Comparison of ENCODE assay signal across 10 mouse cellular contexts in the genomic region with DNA sequence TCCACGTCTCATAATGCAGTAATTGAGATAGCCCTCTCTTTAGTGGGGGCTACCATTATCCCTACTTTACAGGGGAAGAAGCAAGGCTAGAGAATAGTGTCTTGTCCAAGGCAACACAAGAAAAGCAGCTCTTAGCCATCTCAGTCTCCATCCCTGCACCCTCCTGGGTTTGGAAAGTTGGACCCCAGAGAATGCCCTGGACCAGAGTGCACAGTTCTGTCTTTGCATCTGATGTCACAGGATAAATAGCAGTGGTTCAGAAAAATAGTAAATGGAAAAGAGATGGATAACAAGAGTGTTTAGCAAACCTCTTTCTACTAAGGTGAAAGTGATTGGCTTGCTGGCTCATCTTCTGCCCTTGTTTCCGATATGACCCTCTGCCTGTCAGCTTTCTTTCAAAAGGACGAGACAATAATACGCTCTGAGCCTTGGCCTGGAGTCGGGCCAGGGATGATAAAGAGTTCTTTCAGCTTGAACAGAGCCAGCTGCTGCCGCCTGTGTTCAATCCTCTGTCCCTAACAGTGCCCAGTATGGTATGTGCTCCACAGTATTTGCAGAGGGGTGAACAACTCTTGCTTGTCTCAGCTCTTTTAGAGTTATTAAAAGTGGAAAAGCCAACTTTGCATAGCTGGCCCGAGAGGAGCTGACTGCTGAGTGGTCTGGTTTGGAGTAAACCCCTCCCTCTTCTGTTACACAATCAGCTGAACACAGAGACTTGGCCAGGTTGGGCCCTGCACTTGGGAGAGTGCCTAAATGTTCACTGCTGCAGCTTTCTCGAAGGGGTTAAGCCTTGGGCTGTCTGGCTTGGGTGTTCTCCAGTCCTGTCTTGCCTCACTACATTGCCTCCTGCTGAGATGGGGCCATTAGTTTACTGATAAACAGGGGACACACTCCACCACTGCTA. TPM values are rescaled to one million over a fixed set of nuclear protein-coding genes. Genes with fewer than 3 reads are reported as not detected.
DNase-seq lines count a peak whose midpoint lies in the region; ATAC-seq lines count a peak whose summit lies in the region.
"Had no signal": no experiment of that assay in that cellular context is flagged by ENCODE, and none has a peak within 500 bp of the region (broad histone marks: within the 10 kb centered on the region; RNA-seq: fewer than 3 reads in every experiment).

No protein-coding gene starts in this region.

- WGBS in heart, embryonic 10.5 days = 40% methylated on average over 8 of the region's 8 CpGs
- WGBS in forebrain, embryonic 14.5 days = 36% methylated on average over 8 of the region's 8 CpGs

- no peak overlapping the region for H3K27ac ChIP-seq in heart, embryonic 10.5 days
- H3K27ac ChIP-seq in forebrain, embryonic 14.5 days (ENCODE audit: low read depth, low read length) = no peak overlapping the region
- H3K27ac ChIP-seq: liver, embryonic 15.5 days had no signal

- no peaks in the 10 kb centered on the region for H3K36me3 ChIP-seq in heart, embryonic 10.5 days
- H3K36me3 ChIP-seq in forebrain, embryonic 14.5 days (ENCODE audit: control insufficient read depth, insufficient read depth, low read length) = no peaks in the 10 kb centered on the region
- H3K36me3 ChIP-seq: liver, embryonic 15.5 days had no signal

- H3K9ac ChIP-seq in forebrain, embryonic 14.5 days (ENCODE audit: low read length) = no peak overlapping the region
- H3K9ac ChIP-seq: liver, embryonic 15.5 days had no signal

- H3K4me2 ChIP-seq in forebrain, embryonic 14.5 days (ENCODE audit: low read length) = no peak overlapping the region
- H3K4me2 ChIP-seq: liver, embryonic 15.5 days had no signal

- intact Hi-C loops in heart, postnatal 36 days (cut with DNase I) = no loop called here

- H3K4me1 ChIP-seq in heart, embryonic 10.5 days = peaks cover 6% of the 10 kb centered on the region; the same call in 1 of the 2 replicates
- H3K4me1 ChIP-seq in forebrain, embryonic 14.5 days (ENCODE audit: control insufficient read depth, insufficient read depth, low read length) = peaks cover 6% of the 10 kb centered on the region; the same call in 1 of the 2 replicates
- H3K4me1 ChIP-seq: liver, embryonic 15.5 days had no signal

- H3K9me3 ChIP-seq in heart, embryonic 10.5 days = no peaks in the 10 kb centered on the region
- H3K9me3 ChIP-seq in forebrain, embryonic 14.5 days (replicated peaks; ENCODE audit: control insufficient read depth, low read length) = no peaks in the 10 kb centered on the region
- H3K9me3 ChIP-seq: liver, embryonic 15.5 days had no signal

- H3K27me3 ChIP-seq in heart, embryonic 10.5 days (ENCODE audit: insufficient read depth, poor library complexity, severe bottlenecking) = no peaks in the 10 kb centered on the region
- no peaks in the 10 kb centered on the region for H3K27me3 ChIP-seq in forebrain, embryonic 14.5 days (replicated peaks; ENCODE audit: control insufficient read depth, insufficient read depth, low read length)
- H3K27me3 ChIP-seq: liver, embryonic 15.5 days had no signal

- no peak overlapping the region for H3K4me3 ChIP-seq in heart, embryonic 10.5 days
- no peak overlapping the region for H3K4me3 ChIP-seq in forebrain, embryonic 14.5 days (ENCODE audit: low read depth, low read length)
- H3K4me3 ChIP-seq: liver, embryonic 15.5 days had no signal

- peak; percentile 75 to 83 for DNase-seq in heart, adult 18-20 months
- no peak for DNase-seq in heart, embryonic 10.5 days (ENCODE audit: low spot score)
- peak; percentile 39 for DNase-seq in forebrain, embryonic 14.5 days (ENCODE audit: low spot score)
- DNase-seq in heart, postnatal 36 days = peak; percentile 50 to 62
- DNase-seq in kidney, postnatal 36 days = peak; percentile 51 to 83
- peak; percentile 85 for DNase-seq in lung, postnatal 10 days
- peak; percentile 25 for DNase-seq in right cerebral cortex, postnatal 14 days
- DNase-seq in natural killer cell, adult 2 months (ENCODE audit: low spot score in 2 of 2) = no peak

- no peak; the same call in 1 of the 2 replicates for ATAC-seq in forebrain, embryonic 14.5 days

RNA-seq across cellular contexts. Expression of a gene that starts 26.4 kb away (rescaled TPM):
- not detected for total RNA-seq in heart, adult 18-20 months (2021)
- not detected in 2 replicates for polyA plus RNA-seq in heart, embryonic 10.5 days (2016; fragmentation: Nextera tagmentation; extraction: Ambion mirVana)
- not detected in 2 replicates for polyA plus RNA-seq in forebrain, embryonic 14.5 days (2014; fragmentation: Nextera tagmentation; extraction: Ambion mirVana)
- not detected for total RNA-seq in heart, postnatal 36 days (2021)
- polyA plus RNA-seq: cerebellum, adult 2 months; liver, embryonic 15.5 days had no signal

Comparison
In these comparisons a context has a peak if more than half of its experiments do, and no peak if none do; other contexts are left out.
1. DNase-seq: peak in heart, adult 18-20 months (2 of 2), forebrain, embryonic 14.5 days (single experiment), heart, postnatal 36 days (2 of 2), kidney, postnatal 36 days (2 of 2), lung, postnatal 10 days (single experiment) and right cerebral cortex, postnatal 14 days (single experiment); none in heart, embryonic 10.5 days (single experiment) and natural killer cell, adult 2 months (0 of 2).